Mouse (Mus musculus) midbrain, embryonic 14.5 days (tissue): ENCODE results near the gene Rps27. TPM values are rescaled to one million over a fixed set of nuclear protein-coding genes. Genes with fewer than 3 reads are reported as not detected.

ENCODE experiments used
- ATAC-seq: fragments of 200-750 bp; cut with Nextera tagmentation; 2 replicates; pipeline ENCODE4 v1.8.0; 2017; ENCODE audit warnings: moderate number of reproducible peaks, moderate library complexity; ENCODE audit not compliant: low FRiP score, low TSS enrichment
- DNase-seq: peaks from one replicate; pipeline ENCODE4 v3.0.0-alpha.2; 2015
- H3K27ac ChIP-seq: fragments of 300-500 bp; sonication (generic); replicated peaks from 2 replicates; pipeline ENCODE4 v1.5.1; 2014; ENCODE audit warnings: mild to moderate bottlenecking, low read depth, low read length, moderate library complexity
- H3K27me3 ChIP-seq: fragments of 300-500 bp; sonication (generic); 2 replicates; pipeline ENCODE4 v1.6.1; 2014; ENCODE audit warnings: low read length, control low read depth, mixed read lengths; ENCODE audit not compliant: control insufficient read depth, insufficient read depth
- H3K36me3 ChIP-seq: fragments of 300-500 bp; sonication (generic); 2 replicates; pipeline ENCODE4 v1.6.1; 2014; ENCODE audit warnings: low read length, control low read depth; ENCODE audit not compliant: control insufficient read depth, insufficient read depth
- H3K4me1 ChIP-seq: fragments of 300-500 bp; sonication (generic); 2 replicates; pipeline ENCODE4 v1.6.1; 2014; ENCODE audit warnings: mild to moderate bottlenecking, antibody characterized with exemption, low read length, control low read depth; ENCODE audit not compliant: control insufficient read depth, insufficient read depth
- H3K4me2 ChIP-seq: fragments of 300-500 bp; sonication (generic); 2 replicates; pipeline ENCODE4 v1.6.1; 2014; ENCODE audit warnings: mild to moderate bottlenecking, low read length, moderate library complexity
- H3K4me3 ChIP-seq: fragments of 300-500 bp; sonication (generic); replicated peaks from 2 replicates; pipeline ENCODE4 v1.5.1; 2014; ENCODE audit warnings: low read depth, low read length
- H3K9ac ChIP-seq: fragments of 300-500 bp; sonication (generic); replicated peaks from 2 replicates; pipeline ENCODE4 v1.6.1; 2014; ENCODE audit warnings: mild to moderate bottlenecking, low read length, moderate library complexity
- H3K9me3 ChIP-seq: fragments of 300-500 bp; sonication (generic); 2 replicates; pipeline ENCODE4 v1.6.1; 2016; ENCODE audit warnings: low read length, control low read depth, mixed read lengths; ENCODE audit not compliant: control insufficient read depth
- WGBS: fragments of 180-500 bp; shearing (Covaris S2); extraction: QIAGEN DNeasy Blood & Tissue Kit; methylation state at CpG from one replicate; pipeline ENCODE4 v1.1.7; 2014; 5-methylcytosine and 5-hydroxymethylcytosine counted together
- polyA plus RNA-seq: library from polyadenylated mRNA; unstranded; fragments of >200 nt; fragmentation: Nextera tagmentation; extraction: Ambion mirVana; gene quantifications from 2 replicates; pipeline ENCODE4 v1.2.1, GENCODE M21; 2014

The Rps27 gene
- polyA plus RNA-seq, 1 experiment from 2014 or later: 1,026 TPM

DNA sequence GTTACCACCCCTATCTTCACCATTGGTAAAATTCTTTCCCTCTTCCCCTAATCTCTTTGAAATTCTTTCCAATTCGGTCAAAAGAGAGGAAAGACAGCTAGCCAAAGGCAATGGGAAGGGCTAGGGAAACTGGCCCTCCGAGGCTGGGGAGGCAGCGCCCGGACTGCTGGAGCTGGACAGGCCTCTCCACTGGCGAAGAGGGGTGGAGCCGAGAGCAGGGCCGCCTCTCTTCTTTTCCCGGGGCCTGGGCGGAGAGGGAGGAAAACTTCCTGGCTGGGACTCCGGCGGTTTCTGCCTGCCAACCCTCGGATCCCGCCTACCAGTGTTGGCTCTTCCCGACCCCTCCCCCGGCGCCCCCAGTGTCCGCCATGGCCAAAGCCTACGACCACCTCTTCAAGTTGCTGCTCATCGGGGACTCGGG, 7.1 kb upstream of the Rps27 start:
- Histone ChIP-seq H3K4me3 (peak overlapping the region; percentile 38), H3K27ac (peak overlapping the region; percentile 60), H3K4me2 (peak overlapping the region; percentile 82), H3K27me3 (no peaks in the 10 kb centered on the region), H3K9me3 (no peaks in the 10 kb centered on the region), H3K4me1 (peaks cover 6% of the 10 kb centered on the region; the same call in 1 of the 2 replicates), H3K36me3 (0 out of 2 replicates have a peak, but pooled peaks cover 4% of the 10 kb centered on the region), H3K9ac (peak overlapping the region; percentile 48; the same call in 1 of the 2 replicates)
- peak; percentile 67 for ATAC-seq
- DNase-seq: peak; percentile 63
- under 1% methylated on average over 18 of the region's 20 CpGs for WGBS

DNA sequence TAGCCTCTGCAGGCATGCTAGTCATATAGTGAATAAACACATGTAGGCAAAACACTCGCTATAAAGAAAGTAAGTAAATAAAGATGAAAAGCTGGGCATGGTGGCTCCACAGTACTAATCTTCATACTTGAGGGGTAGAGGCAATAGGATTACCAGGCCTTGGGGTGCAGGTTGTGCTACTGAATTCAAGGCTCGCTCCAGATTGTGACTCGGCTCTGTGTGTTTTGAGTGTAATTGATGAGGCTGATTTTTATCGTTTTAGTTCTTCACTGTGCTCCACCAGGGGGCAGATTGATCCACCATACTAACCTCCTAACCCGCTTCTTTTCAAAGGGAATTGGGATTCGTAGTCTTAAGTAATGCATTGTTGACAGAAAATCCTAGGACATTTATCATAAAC, 6.6 kb upstream of the Rps27 start:
- H3K4me3 ChIP-seq: peak overlapping the region; percentile 38
- peaks cover 6% of the 10 kb centered on the region; the same call in 1 of the 2 replicates for H3K4me1 ChIP-seq
- no peak overlapping the region; the same call in 1 of the 2 replicates for H3K27ac ChIP-seq
- 13% methylated on average over 6 of the region's 6 CpGs for WGBS
- peak overlapping the region; percentile 82 for H3K4me2 ChIP-seq
- no peaks in the 10 kb centered on the region for H3K9me3 ChIP-seq
- DNase-seq: peak; percentile 82
- no peaks in the 10 kb centered on the region for H3K27me3 ChIP-seq
- ATAC-seq: 0 out of 2 replicates have a peak, but pooled peaks have one; percentile 40
- H3K9ac ChIP-seq: peak overlapping the region; percentile 48; the same call in 1 of the 2 replicates
- 0 out of 2 replicates have a peak, but pooled peaks cover 4% of the 10 kb centered on the region for H3K36me3 ChIP-seq

DNA sequence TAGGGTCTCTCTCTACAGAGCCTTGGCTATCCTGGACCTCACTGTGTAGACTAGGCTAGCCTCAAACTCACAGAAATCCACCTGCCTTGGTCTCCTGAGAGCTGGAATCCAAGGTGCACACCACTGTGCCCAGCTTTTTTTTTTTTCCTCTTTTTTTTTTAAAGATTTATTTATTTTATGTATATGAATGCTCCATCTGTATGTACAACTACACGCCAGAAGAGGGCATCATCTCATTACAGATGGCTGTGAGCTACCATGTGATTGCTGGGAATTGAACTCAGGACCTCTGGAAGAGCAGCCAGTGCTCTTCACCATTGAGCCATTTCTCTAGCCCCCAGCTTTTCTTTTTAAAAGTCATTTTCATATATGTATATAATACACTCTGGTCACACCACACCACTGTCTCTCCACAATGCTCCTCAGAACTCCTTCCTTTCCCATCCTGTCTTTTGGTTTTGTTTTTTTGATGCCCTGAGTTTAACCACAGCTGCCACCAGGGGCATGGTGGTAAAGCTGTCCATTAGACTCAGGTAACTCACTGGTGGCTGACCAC, 2.5 kb upstream of the Rps27 start:
- Histone ChIP-seq H3K27me3 (no peaks in the 10 kb centered on the region), H3K36me3 (peaks cover 14% of the 10 kb centered on the region), H3K9me3 (no peaks in the 10 kb centered on the region), H3K4me1 (peaks cover 27% of the 10 kb centered on the region), H3K27ac (no peak overlapping the region), H3K9ac (no peak overlapping the region), H3K4me3 (no peak overlapping the region), H3K4me2 (no peak overlapping the region)
- no peak for ATAC-seq
- 56% methylated on average over 1 of the region's 1 CpGs for WGBS
- no peak for DNase-seq

DNA sequence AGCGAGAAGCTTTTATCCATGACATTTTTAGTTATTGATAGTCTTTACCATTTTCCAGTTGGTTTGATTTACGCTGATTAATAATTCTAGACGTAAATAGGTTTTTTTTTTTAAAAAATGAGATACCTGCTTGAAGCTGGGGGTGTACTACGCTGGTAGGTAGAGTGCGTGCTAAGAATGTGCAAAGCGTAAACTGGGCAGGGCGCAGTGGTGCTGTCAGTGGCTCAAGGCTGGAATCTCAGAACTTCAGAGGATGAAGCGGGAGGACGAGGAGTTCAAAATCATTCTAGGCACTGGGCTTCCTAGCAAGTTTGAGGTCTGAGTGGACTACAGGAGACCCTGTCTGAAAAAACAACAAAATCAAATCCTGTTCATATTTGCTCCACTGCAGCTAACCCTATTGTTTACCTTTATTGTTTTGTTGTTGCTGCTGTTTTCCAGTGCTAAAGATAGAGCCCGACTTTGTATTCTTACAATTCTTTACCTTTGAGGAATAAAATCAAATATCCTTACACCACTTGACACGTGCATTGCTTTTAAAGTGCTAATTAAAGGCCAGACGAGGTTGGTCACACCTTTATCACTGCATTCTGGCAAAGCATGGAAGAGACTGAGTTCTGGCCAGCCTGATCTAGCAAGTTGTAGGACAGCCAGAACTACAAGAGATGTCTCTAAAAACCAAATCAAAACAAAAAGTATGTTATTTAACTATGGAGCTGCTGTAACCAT, 669 bp upstream of the Rps27 start:
- ATAC-seq (peak; percentile 49; the same call in 1 of the 2 replicates), DNase-seq (peak; percentile 59)
- Histone ChIP-seq H3K4me3 (peak overlapping the region; percentile 88), H3K4me1 (peaks cover 22% of the 10 kb centered on the region), H3K9me3 (no peaks in the 10 kb centered on the region), H3K27me3 (no peaks in the 10 kb centered on the region), H3K9ac (peak overlapping the region; percentile 89), H3K36me3 (peaks cover 32% of the 10 kb centered on the region), H3K27ac (peak overlapping the region; percentile 90), H3K4me2 (peak overlapping the region; percentile 79)
- 13% methylated on average over 12 of the region's 12 CpGs for WGBS

DNA sequence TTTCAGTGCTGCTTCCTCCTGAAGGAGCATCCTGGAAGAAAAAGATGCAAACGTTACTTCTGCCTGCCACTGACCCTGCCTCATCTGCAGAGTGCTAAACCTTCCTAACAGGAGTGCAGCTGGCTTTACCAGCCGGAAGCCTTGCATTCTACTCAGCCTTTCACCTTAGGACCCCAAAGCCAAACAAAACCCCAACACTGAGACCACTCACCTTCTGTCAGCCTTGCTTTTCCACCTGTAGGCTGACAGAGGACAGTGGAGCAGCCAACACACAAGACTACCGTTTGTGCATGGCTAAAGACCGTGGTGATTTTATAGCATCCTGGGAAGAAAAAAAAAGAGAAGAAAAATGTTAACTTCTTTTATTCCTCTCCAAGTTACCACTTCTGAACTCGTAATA, 728 bp downstream of the Rps27 start:
- Histone ChIP-seq H3K9ac (peak overlapping the region; percentile 89), H3K4me2 (peak overlapping the region; percentile 79), H3K4me1 (peaks cover 22% of the 10 kb centered on the region), H3K9me3 (no peaks in the 10 kb centered on the region), H3K27me3 (no peaks in the 10 kb centered on the region), H3K4me3 (peak overlapping the region; percentile 88), H3K27ac (no peak overlapping the region), H3K36me3 (peaks cover 46% of the 10 kb centered on the region)
- ATAC-seq (no peak), DNase-seq (no peak)
- 17% methylated on average over 5 of the region's 5 CpGs for WGBS

DNA sequence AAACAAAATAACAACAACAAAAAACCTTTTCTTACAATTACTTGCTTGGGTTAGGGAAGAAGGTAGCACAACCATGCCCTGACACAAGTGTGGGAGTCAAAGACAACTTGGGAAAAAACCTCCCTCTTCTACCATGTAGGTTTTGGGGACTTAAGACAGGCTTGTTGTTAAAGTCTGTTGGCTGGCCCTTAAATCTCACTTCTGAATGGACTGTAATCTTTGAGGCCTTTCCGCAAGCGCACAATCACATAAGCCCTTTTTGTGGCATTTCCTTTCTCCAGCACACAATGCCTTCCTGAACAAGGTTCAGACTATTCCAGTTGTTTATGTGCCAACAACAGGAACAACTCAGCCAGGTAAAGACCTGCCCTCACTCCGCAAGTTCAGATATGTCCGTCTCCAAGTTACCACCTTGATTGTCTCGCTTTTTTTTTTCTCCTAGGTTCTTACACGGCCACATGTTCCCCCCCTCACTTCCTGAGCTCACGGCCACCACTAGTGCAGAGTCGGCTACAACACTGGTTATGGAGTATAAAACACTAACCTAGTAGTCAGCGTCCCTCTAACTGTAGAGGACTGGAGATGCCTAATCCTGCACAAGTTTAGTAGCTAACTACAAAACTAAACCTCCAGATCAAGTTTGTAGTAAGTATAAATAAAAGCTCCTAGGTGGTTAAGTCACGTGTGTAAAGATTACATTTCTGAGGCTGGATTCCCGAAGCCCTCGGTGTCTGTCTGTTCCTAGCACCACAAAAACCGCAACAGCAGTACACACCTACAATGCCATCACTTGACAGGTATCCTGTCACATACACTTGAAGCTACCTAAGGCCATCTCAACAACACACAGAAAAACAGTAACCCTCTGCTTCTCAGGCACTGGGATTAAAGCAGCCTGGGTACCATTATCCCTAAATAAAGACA, 1.7 kb downstream of the Rps27 start:
- peaks cover 49% of the 10 kb centered on the region for H3K36me3 ChIP-seq
- DNase-seq: no peak
- no peak overlapping the region for H3K27ac ChIP-seq
- peak overlapping the region; percentile 88; the same call in 1 of the 2 replicates for H3K4me3 ChIP-seq
- 86% methylated on average over 13 of the region's 13 CpGs for WGBS
- H3K9me3 ChIP-seq: no peaks in the 10 kb centered on the region
- H3K4me2 ChIP-seq: peak overlapping the region; percentile 79
- 0 out of 2 replicates have a peak overlapping the region, but pooled peaks have one; percentile 9 for H3K9ac ChIP-seq
- no peak for ATAC-seq
- peaks cover 22% of the 10 kb centered on the region for H3K4me1 ChIP-seq
- no peaks in the 10 kb centered on the region for H3K27me3 ChIP-seq

DNA sequence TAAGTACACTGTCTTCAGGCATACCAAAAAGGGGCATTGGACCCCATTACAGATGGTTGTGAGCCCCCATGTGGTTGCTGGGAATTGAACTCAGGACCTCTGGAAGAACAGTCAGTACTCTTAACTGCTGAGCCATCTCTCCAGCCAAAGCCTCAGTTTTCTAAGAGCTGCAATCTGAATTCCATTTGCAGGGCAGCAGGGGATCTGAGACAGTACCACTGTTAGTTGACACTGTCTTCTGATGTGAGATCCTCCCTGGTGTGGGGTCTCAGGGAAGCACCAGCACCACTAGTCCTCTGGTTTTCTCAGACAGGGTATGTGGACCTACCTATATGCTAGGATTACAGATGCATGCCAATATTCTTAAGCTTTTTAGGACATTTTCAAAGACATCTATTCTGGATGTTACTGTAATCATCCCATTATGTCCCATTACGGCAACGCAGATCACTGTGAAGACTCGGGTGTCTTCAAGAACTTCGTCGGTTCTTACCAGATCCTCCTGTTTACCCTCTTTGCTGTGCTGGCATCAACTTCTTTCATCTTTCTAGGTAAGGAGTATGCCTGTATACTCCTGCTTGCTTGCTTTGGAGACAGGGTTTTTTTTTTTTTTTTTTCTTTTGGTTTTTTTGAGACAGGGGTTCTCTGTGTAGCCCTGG, 3.4 kb downstream of the Rps27 start:
- no peak for ATAC-seq
- no peaks in the 10 kb centered on the region for H3K27me3 ChIP-seq
- no peak overlapping the region for H3K4me3 ChIP-seq
- H3K4me1 ChIP-seq: peaks cover 22% of the 10 kb centered on the region
- 95% methylated on average over 5 of the region's 5 CpGs for WGBS
- DNase-seq: no peak
- H3K4me2 ChIP-seq: no peak overlapping the region
- H3K9ac ChIP-seq: no peak overlapping the region
- no peaks in the 10 kb centered on the region for H3K9me3 ChIP-seq
- no peak overlapping the region for H3K27ac ChIP-seq
- H3K36me3 ChIP-seq: peaks cover 49% of the 10 kb centered on the region

DNA sequence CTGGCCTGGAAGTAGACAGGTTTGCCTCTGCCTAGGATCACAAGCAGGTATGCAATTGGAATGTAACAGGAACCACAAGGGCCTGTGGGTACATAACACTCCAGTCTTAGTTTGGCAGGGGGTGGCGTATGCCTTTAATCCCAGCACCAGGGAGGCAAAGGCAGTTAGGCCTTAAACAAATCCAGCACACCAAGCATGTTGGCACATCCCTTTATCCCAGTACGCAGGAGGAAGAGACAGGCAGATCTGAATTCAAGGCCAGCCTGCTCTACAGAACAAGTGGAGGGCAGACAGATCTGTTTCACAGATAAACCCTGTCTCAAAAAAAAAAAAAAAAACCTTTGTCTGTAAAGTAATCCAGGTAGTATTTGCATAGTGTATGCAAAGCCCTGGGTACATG, 4.8 kb downstream of the Rps27 start:
- Histone ChIP-seq H3K4me2 (no peak overlapping the region), H3K9ac (no peak overlapping the region), H3K9me3 (no peaks in the 10 kb centered on the region), H3K4me1 (peaks cover 15% of the 10 kb centered on the region), H3K4me3 (no peak overlapping the region), H3K27me3 (no peaks in the 10 kb centered on the region), H3K36me3 (peaks cover 49% of the 10 kb centered on the region), H3K27ac (no peak overlapping the region)
- no peak for ATAC-seq
- WGBS: 90% methylated on average over 2 of the region's 2 CpGs
- no peak for DNase-seq
